Mouse (Mus musculus): ENCODE measurements around the gene Filip1l. TPM values are rescaled to one million over a fixed set of nuclear protein-coding genes. Genes with fewer than 3 reads are reported as not detected.
A peak's percentile ranks its signal among the peaks of the same experiment; 100 is the strongest.

The Filip1l gene
- polyA plus RNA-seq, 1 experiment: 3.2 TPM

GRCm38 (mm10) chr16:57353166-57353721 lies 351 bp downstream of the Filip1l start:
- 0 out of 2 replicates have a peak, but pooled peaks cover 2% of the 10 kb centered on the region for H3K4me1 ChIP-seq (ENCODE audit: control insufficient read depth, insufficient read depth, insufficient read length, low read length)
- no peak overlapping the region for H3K27ac ChIP-seq (ENCODE audit: insufficient read depth, low read depth, low read length)
- no peak for TF ChIP-seq CTCF (IDR thresholded peaks at IDR 0.05; ENCODE audit: extremely low read depth, insufficient read length, insufficient replicate concordance, low read depth, low read length)
- TF ChIP-seq POLR2A (IDR thresholded peaks at IDR 0.05; ENCODE audit: low read depth, low read length): no peak
- H3K36me3 ChIP-seq (ENCODE audit: control insufficient read depth, insufficient read depth, low read length): no peaks in the 10 kb centered on the region
- H3K4me3 ChIP-seq (ENCODE audit: low read depth, low read length): no peak overlapping the region
- no peaks in the 10 kb centered on the region for H3K27me3 ChIP-seq (ENCODE audit: control insufficient read depth, insufficient read depth, low read length)
- 92% methylated on average over 11 of the region's 11 CpGs for WGBS

DNA sequence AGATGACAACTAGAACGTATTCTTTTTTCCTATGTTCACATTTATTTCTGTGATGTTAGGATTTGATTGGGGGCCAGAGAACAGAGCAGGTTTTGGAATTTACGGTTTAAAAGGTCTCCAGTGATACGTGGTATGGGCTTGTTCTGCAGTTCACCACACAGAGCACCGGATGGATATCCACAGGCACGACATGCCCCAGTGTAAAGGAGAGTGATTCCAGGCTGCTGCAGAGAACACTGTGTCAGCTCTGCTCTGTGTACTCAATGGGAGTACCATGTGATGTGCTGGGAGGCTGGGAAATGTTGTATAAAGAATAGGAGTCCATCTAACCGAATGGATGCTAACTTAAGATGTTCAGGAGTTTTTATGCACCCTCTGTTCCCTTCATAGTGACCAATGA lies 1.0 kb downstream of the Filip1l start:
- H3K27me3 ChIP-seq (ENCODE audit: control insufficient read depth, insufficient read depth, low read length): no peaks in the 10 kb centered on the region
- 72% methylated on average over 6 of the region's 6 CpGs for WGBS
- H3K4me3 ChIP-seq (ENCODE audit: low read depth, low read length): no peak overlapping the region
- H3K27ac ChIP-seq (ENCODE audit: insufficient read depth, low read depth, low read length): no peak overlapping the region
- TF ChIP-seq POLR2A (IDR thresholded peaks at IDR 0.05; ENCODE audit: low read depth, low read length) (no peak), CTCF (IDR thresholded peaks at IDR 0.05; ENCODE audit: extremely low read depth, insufficient read length, insufficient replicate concordance, low read depth, low read length) (no peak)
- H3K36me3 ChIP-seq (ENCODE audit: control insufficient read depth, insufficient read depth, low read length): no peaks in the 10 kb centered on the region
- H3K4me1 ChIP-seq (ENCODE audit: control insufficient read depth, insufficient read depth, insufficient read length, low read length): 0 out of 2 replicates have a peak, but pooled peaks cover 2% of the 10 kb centered on the region

GRCm38 (mm10) chr16:57356454-57356853 lies 3.6 kb downstream of the Filip1l start:
- WGBS: 87% methylated on average over 6 of the region's 6 CpGs
- Histone ChIP-seq H3K27ac (ENCODE audit: insufficient read depth, low read depth, low read length) (no peak overlapping the region), H3K4me1 (ENCODE audit: control insufficient read depth, insufficient read depth, insufficient read length, low read length) (no peaks in the 10 kb centered on the region), H3K36me3 (ENCODE audit: control insufficient read depth, insufficient read depth, low read length) (no peaks in the 10 kb centered on the region), H3K27me3 (ENCODE audit: control insufficient read depth, insufficient read depth, low read length) (no peaks in the 10 kb centered on the region), H3K4me3 (ENCODE audit: low read depth, low read length) (no peak overlapping the region)
- no peak for TF ChIP-seq CTCF (IDR thresholded peaks at IDR 0.05; ENCODE audit: extremely low read depth, insufficient read length, insufficient replicate concordance, low read depth, low read length)

DNA sequence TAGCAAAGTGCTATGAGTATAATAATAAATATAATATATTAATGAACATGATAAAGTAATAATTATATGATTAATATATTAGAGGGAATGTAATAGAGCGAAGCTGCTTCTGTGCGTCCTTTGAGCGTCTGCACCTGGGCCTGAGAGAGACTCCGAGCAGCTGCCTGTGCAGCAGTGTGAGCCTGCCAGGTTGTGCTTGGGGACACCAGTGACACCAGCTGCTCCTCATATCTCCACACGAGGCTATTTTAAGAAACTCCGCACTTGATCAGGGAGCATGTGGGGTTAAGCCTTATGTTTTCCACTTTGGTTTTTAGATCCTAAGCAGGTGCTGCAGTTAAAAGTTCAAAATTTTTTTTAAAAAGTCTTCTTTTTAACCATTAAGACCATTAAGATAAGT lies 4.1 kb downstream of the Filip1l start:
- Histone ChIP-seq H3K4me1 (ENCODE audit: control insufficient read depth, insufficient read depth, insufficient read length, low read length) (no peaks in the 10 kb centered on the region), H3K27ac (ENCODE audit: insufficient read depth, low read depth, low read length) (no peak overlapping the region), H3K4me3 (ENCODE audit: low read depth, low read length) (no peak overlapping the region), H3K27me3 (ENCODE audit: control insufficient read depth, insufficient read depth, low read length) (no peaks in the 10 kb centered on the region), H3K36me3 (ENCODE audit: control insufficient read depth, insufficient read depth, low read length) (no peaks in the 10 kb centered on the region)
- TF ChIP-seq CTCF (IDR thresholded peaks at IDR 0.05; ENCODE audit: extremely low read depth, insufficient read length, insufficient replicate concordance, low read depth, low read length) (no peak), POLR2A (IDR thresholded peaks at IDR 0.05; ENCODE audit: low read depth, low read length) (no peak)
- 91% methylated on average over 6 of the region's 6 CpGs for WGBS

- Histone ChIP-seq H3K4me1 (ENCODE audit: control insufficient read depth, insufficient read depth, insufficient read length, low read length) (no peaks in the 10 kb centered on the region), H3K27me3 (ENCODE audit: control insufficient read depth, insufficient read depth, low read length) (no peaks in the 10 kb centered on the region), H3K36me3 (ENCODE audit: control insufficient read depth, insufficient read depth, low read length) (no peaks in the 10 kb centered on the region), H3K4me3 (ENCODE audit: low read depth, low read length) (no peak overlapping the region), H3K27ac (ENCODE audit: insufficient read depth, low read depth, low read length) (no peak overlapping the region)
- TF ChIP-seq POLR2A (IDR thresholded peaks at IDR 0.05; ENCODE audit: low read depth, low read length) (no peak), CTCF (IDR thresholded peaks at IDR 0.05; ENCODE audit: extremely low read depth, insufficient read length, insufficient replicate concordance, low read depth, low read length) (no peak)
- 94% methylated on average over 10 of the region's 10 CpGs for WGBS
Measured at GRCm38 (mm10) chr16:57359251-57359650, 6.4 kb downstream of the Filip1l start.

DNA sequence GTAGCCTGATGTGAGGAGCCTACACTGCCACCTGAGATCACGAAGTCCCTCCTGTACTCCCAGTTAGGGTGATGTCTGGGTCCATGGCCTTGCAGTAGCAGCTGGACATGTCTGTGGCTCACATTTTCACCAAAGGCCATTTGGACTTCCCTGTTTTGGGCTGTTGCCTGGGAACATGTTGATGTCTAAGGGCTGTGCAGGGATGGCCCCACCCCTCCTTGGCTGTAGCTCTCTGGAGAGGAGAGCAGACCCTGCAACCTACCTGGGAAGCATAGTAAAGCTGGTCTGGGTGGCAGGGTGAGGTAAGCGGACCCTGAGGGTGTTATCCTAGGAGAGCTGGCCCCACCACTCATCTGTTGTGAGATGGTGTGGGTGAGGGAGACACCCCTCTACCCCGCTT lies 7.9 kb downstream of the Filip1l start:
- Histone ChIP-seq H3K36me3 (ENCODE audit: control insufficient read depth, insufficient read depth, low read length) (no peaks in the 10 kb centered on the region), H3K4me3 (ENCODE audit: low read depth, low read length) (no peak overlapping the region), H3K27me3 (ENCODE audit: control insufficient read depth, insufficient read depth, low read length) (no peaks in the 10 kb centered on the region), H3K4me1 (ENCODE audit: control insufficient read depth, insufficient read depth, insufficient read length, low read length) (no peaks in the 10 kb centered on the region), H3K27ac (ENCODE audit: insufficient read depth, low read depth, low read length) (no peak overlapping the region)
- TF ChIP-seq POLR2A (IDR thresholded peaks at IDR 0.05; ENCODE audit: low read depth, low read length) (no peak), CTCF (IDR thresholded peaks at IDR 0.05; ENCODE audit: extremely low read depth, insufficient read length, insufficient replicate concordance, low read depth, low read length) (no peak)
- WGBS: 91% methylated on average over 3 of the region's 3 CpGs

GRCm38 (mm10) chr16:57362679-57363401 lies 9.9 kb downstream of the Filip1l start:
- no peaks in the 10 kb centered on the region for H3K36me3 ChIP-seq (ENCODE audit: control insufficient read depth, insufficient read depth, low read length)
- no peak overlapping the region for H3K4me3 ChIP-seq (ENCODE audit: low read depth, low read length)
- no peaks in the 10 kb centered on the region for H3K27me3 ChIP-seq (ENCODE audit: control insufficient read depth, insufficient read depth, low read length)
- WGBS: 54% methylated on average over 18 of the region's 18 CpGs
- no peaks in the 10 kb centered on the region for H3K4me1 ChIP-seq (ENCODE audit: control insufficient read depth, insufficient read depth, insufficient read length, low read length)
- H3K27ac ChIP-seq (ENCODE audit: insufficient read depth, low read depth, low read length): peak overlapping the region; percentile 15; the same call in 1 of the 2 replicates
- no peak for TF ChIP-seq CTCF (IDR thresholded peaks at IDR 0.05; ENCODE audit: extremely low read depth, insufficient read length, insufficient replicate concordance, low read depth, low read length)
- TF ChIP-seq POLR2A (IDR thresholded peaks at IDR 0.05; ENCODE audit: low read depth, low read length): no peak
